Mouse (Mus musculus): ENCODE results near the gene Brd3.

GRCm38 (mm10) chr2:27460163-27460562 lies 47.3 kb downstream of the Brd3 start:
- TF ChIP-seq HCFC1 (IDR thresholded peaks at IDR 0.05; ENCODE audit: borderline replicate concordance, insufficient read depth, low read length) (no peak), ZC3H11A (IDR thresholded peaks at IDR 0.05; ENCODE audit: borderline replicate concordance, low read depth, low read length) (no peak)
